Mouse (Mus musculus) activated CD4-positive, CD25-positive, alpha-beta regulatory T cell (primary cell): Measurements from ENCODE around the gene Krt8. TPM values are rescaled to one million over a fixed set of nuclear protein-coding genes. Genes with fewer than 3 reads are reported as not detected.

Experiments
- polyA plus RNA-seq, 2 experiments: library from polyadenylated mRNA; unstranded; fragments of 100-300 nt; shearing (Covaris generic); gene quantifications; one replicate each; pipeline ENCODE4 v1.2.1; 2017

The Krt8 gene
- under 1 TPM in 1 of 2 experiments, not detected in 1; 0.10 TPM for polyA plus RNA-seq

GRCm38 (mm10) chr15:102004189-102004588 is at the start of gene Krt8:
Gene Krt8 (minus strand): TSS chr15:102004482.

GRCm38 (mm10) chr15:102028040-102028439 is 23.8 kb upstream of the Krt8 start, which contains the start of gene Krt18:
Gene Krt18 (plus strand): TSS chr15:102028180.

GRCm38 (mm10) chr15:101954187-101954586 is 50.1 kb downstream of the Krt8 start, which contains the start of gene Krt78:
Gene Krt78 (minus strand): TSS chr15:101954287.

Other genes starting within 250 kb of the Krt8 start
- under 1 TPM in 1 of 2 experiments, not detected in 1; 0.23 TPM for gene Krt72, start 218.0 kb downstream of the Krt8 start, polyA plus RNA-seq
- gene Krt73, start 202.1 kb downstream of the Krt8 start, polyA plus RNA-seq, result under 1 TPM in 1 of 2 experiments, not detected in 1; 0.07 TPM
- not detected for gene Krt2, start 186.3 kb downstream of the Krt8 start, polyA plus RNA-seq
- gene Krt1, start 153.7 kb downstream of the Krt8 start, polyA plus RNA-seq, result under 1 TPM in 1 of 2 experiments, not detected in 1; 0.17 TPM
- not detected for gene Krt77, start 134.8 kb downstream of the Krt8 start, polyA plus RNA-seq
- under 1 TPM in 1 of 2 experiments, not detected in 1; 0.10 TPM for gene Krt76, start 111.6 kb downstream of the Krt8 start, polyA plus RNA-seq
- gene Krt4, start 79.7 kb downstream of the Krt8 start, polyA plus RNA-seq, result under 1 TPM in 1 of 2 experiments, not detected in 1; 0.27 TPM
- not detected for gene Krt79, start 64.2 kb downstream of the Krt8 start, polyA plus RNA-seq
- not detected for gene Krt78, start 50.2 kb downstream of the Krt8 start, polyA plus RNA-seq
- 1 to 10 TPM; 1.0 to 2.4 TPM for gene Krt18, start 23.7 kb upstream of the Krt8 start, polyA plus RNA-seq
- gene Eif4b, start 69.3 kb upstream of the Krt8 start, polyA plus RNA-seq, result 10 to 100 TPM; 81.7 to 85.7 TPM
- under 1 TPM; 0.23 to 0.81 TPM for gene Tns2, start 95.9 kb upstream of the Krt8 start, polyA plus RNA-seq
- gene Spryd3, start 131.8 kb upstream of the Krt8 start, polyA plus RNA-seq, result 10 to 100 TPM; 55.1 to 60.3 TPM
- under 1 TPM in 1 of 2 experiments, not detected in 1; 0.33 TPM for gene Igfbp6, start 139.9 kb upstream of the Krt8 start, polyA plus RNA-seq
- gene Soat2, start 146.0 kb upstream of the Krt8 start, polyA plus RNA-seq, result 1 to 10 TPM in 1 of 2 experiments, under 1 TPM in 1; 0.87 to 4.3 TPM
- gene Zfp740, start 198.8 kb upstream of the Krt8 start, polyA plus RNA-seq, result 100 to 1,000 TPM in 1 of 2 experiments, 10 to 100 TPM in 1; 82.9 to 100 TPM
- gene Csad, start 200.2 kb upstream of the Krt8 start, polyA plus RNA-seq, result 10 to 100 TPM; 11.0 to 21.9 TPM
- 1,000 to 10,000 TPM in 1 of 2 experiments, 100 to 1,000 TPM in 1; 949 to 1,884 TPM for gene Itgb7, start 227.5 kb upstream of the Krt8 start, polyA plus RNA-seq